Mouse (Mus musculus) liver, adult 2 months (tissue): ENCODE data around the gene Crct1. TPM values are rescaled to one million over a fixed set of nuclear protein-coding genes. Genes with fewer than 3 reads are reported as not detected.

Source experiments
- DNase-seq: peaks from one replicate; pipeline ENCODE4 v3.0.0-alpha.2; 2011; ENCODE audit warnings: low read depth, low spot score; ENCODE audit errors: extremely low read depth
- H3K27ac ChIP-seq: fragments of 200-500 bp; replicated peaks from 2 replicates; pipeline ENCODE4 v1.5.1; 2012; ENCODE audit warnings: low read depth, mild to moderate bottlenecking, control low read depth, inconsistent platforms, low read length; ENCODE audit not compliant: insufficient read depth
- H3K27me3 ChIP-seq: fragments of 200-500 bp; 2 replicates; pipeline ENCODE4 v1.6.1; 2012; ENCODE audit warnings: mild to moderate bottlenecking, moderate library complexity, low read length, inconsistent platforms; ENCODE audit not compliant: control insufficient read depth, insufficient read depth
- H3K36me3 ChIP-seq: fragments of 200-500 bp; 2 replicates; pipeline ENCODE4 v1.6.1; 2012; ENCODE audit warnings: low read length, inconsistent platforms; ENCODE audit not compliant: control insufficient read depth, insufficient read depth
- H3K4me1 ChIP-seq: fragments of 200-500 bp; 2 replicates; pipeline ENCODE4 v1.6.1; 2011; ENCODE audit warnings: low read length; ENCODE audit not compliant: control insufficient read depth, insufficient read depth
- H3K4me3 ChIP-seq: fragments of 200-500 bp; 2 replicates; pipeline ENCODE4 v1.5.1; 2011; ENCODE audit warnings: low read depth, mild to moderate bottlenecking, control low read depth, low read length, moderate library complexity; ENCODE audit not compliant: insufficient read depth
- H3K79me2 ChIP-seq: fragments of 200-500 bp; 2 replicates; pipeline ENCODE4 v1.6.1; 2012; ENCODE audit warnings: inconsistent platforms, mild to moderate bottlenecking, low read length, moderate library complexity; ENCODE audit not compliant: control insufficient read depth, insufficient read depth
- H3K9ac ChIP-seq: fragments of 200-500 bp; 2 replicates; pipeline ENCODE4 v1.6.1; 2012; ENCODE audit warnings: low read depth, mild to moderate bottlenecking, control low read depth, inconsistent platforms, low read length
- CTCF ChIP-seq: fragments of 200-500 bp; IDR thresholded peaks from 2 replicates; pipeline ENCODE4 v1.5.1; 2011; ENCODE audit warnings: low read depth, low read length, control low read depth
- POLR2A ChIP-seq: fragments of 200-500 bp; IDR thresholded peaks from 2 replicates; pipeline ENCODE4 v1.6.1; 2011; ENCODE audit warnings: low read length, control low read depth; ENCODE audit not compliant: insufficient read depth; ENCODE audit errors: extremely low read depth
- WGBS: fragments of 180-500 bp; shearing (Covaris S2); methylation state at CpG from one replicate; pipeline ENCODE4 v1.1.7; 2018; 5-methylcytosine and 5-hydroxymethylcytosine counted together
- polyA plus RNA-seq: library from polyadenylated mRNA; depleted of rRNA; stranded (reverse); fragments of >200 nt; gene quantifications from 2 replicates; pipeline ENCODE4 v1.2.3, GENCODE M21; 2012; rRNA removed
- total RNA-seq: library from RNA; depleted of rRNA; stranded (reverse); fragments of >200 nt; gene quantifications from 2 replicates; pipeline ENCODE4 v1.2.3, GENCODE M21; 2014; rRNA removed

Gene Crct1
- total RNA-seq = not detected in 2 replicates
- polyA plus RNA-seq = not detected in 2 replicates

DNA sequence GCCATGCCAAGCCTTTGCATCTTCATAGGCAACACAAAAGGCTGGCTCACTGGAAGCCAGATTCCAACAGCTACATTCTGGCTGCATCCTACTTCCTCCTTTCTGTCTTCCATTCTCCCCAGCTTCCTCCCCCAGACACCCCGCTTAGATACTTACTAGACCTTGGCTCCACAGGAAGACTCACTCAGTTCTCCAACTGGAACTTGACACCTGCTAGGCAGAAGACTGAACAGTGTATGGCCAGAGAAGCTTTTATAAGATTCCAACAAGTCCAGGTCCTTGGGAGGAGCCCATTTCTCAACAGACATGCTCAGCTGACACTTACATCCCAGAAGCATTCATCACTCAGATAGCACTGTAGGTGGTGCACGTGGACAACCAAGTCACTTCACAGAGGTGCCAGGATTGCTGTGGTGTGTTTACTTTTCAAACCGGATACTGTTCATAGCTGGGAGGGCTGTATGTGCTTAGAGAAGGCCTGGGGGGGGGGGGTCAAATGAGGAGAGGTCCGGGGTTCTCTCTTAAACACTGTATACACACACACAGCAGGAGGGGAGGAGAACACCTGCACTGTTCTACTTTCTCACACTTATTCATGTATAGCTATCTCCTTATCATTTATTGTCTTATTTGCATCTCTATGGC, at the start of gene Crct1:
Gene Crct1 (minus strand): TSS at position 228 of the 645 bp plus-strand sequence.
- Histone ChIP-seq H3K79me2 (no peaks in the 10 kb centered on the region), H3K27me3 (no peaks in the 10 kb centered on the region), H3K4me1 (no peaks in the 10 kb centered on the region), H3K36me3 (no peaks in the 10 kb centered on the region), H3K4me3 (no peak within 1 kb of the TSS), H3K9ac (no peak within 1 kb of the TSS), H3K27ac (no peak within 1 kb of the TSS)
- no peak for DNase-seq
- no peak for TF ChIP-seq POLR2A
- no peak for TF ChIP-seq CTCF
- WGBS = 44% methylated on average over 4 of the region's 4 CpGs

- Histone ChIP-seq H3K4me1 (no peaks in the 10 kb centered on the region), H3K79me2 (no peaks in the 10 kb centered on the region), H3K27ac (no peak overlapping the region), H3K36me3 (no peaks in the 10 kb centered on the region), H3K9ac (no peak overlapping the region), H3K27me3 (no peaks in the 10 kb centered on the region), H3K4me3 (no peak overlapping the region)
- peak; percentile 2 for DNase-seq
- TF ChIP-seq CTCF (no peak; the same call in 1 of the 2 replicates), POLR2A (no peak)
- WGBS = 60% methylated on average over 10 of the region's 10 CpGs
Observed at GRCm38 (mm10) chr3:93052826-93053474, 37.5 kb upstream of the Crct1 start.

DNA sequence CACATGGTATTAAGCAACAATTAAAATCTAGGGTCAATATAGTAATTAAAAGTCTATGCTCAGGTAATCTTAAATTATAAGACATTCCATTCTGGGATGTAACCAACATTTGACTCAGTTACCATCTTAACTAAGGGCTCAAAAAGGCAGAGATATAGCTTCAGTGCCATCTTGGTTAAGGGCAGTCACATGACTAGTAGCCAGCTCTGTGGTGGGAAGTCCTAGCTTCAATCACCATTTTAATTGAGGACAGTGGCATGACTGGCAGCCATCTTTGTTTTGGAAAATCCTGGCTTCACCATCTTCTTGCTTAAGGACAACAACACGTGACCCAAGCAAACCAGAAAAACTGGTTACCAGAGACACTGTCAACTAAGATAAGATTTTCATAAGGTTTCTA, 34.7 kb upstream of the Crct1 start:
- Histone ChIP-seq H3K27ac (no peak overlapping the region), H3K4me1 (no peaks in the 10 kb centered on the region), H3K27me3 (no peaks in the 10 kb centered on the region), H3K4me3 (no peak overlapping the region), H3K79me2 (no peaks in the 10 kb centered on the region), H3K9ac (no peak overlapping the region), H3K36me3 (no peaks in the 10 kb centered on the region)
- 78% methylated on average over 1 of the region's 1 CpGs for WGBS
- no peak for TF ChIP-seq POLR2A
- TF ChIP-seq CTCF = no peak
- no peak for DNase-seq

- Histone ChIP-seq H3K27ac (no peak overlapping the region), H3K4me3 (no peak overlapping the region), H3K4me1 (no peaks in the 10 kb centered on the region), H3K36me3 (no peaks in the 10 kb centered on the region), H3K27me3 (no peaks in the 10 kb centered on the region), H3K9ac (no peak overlapping the region), H3K79me2 (no peaks in the 10 kb centered on the region)
- TF ChIP-seq CTCF (0 out of 2 replicates have a peak, but pooled peaks have one; percentile 27), POLR2A (no peak)
- 39% methylated on average over 5 of the region's 5 CpGs for WGBS
- DNase-seq = peak; percentile 10
Observed at GRCm38 (mm10) chr3:93031450-93031849, 16.0 kb upstream of the Crct1 start.

GRCm38 (mm10) chr3:93025486-93025885, 10.0 kb upstream of the Crct1 start:
- 79% methylated on average over 2 of the region's 2 CpGs for WGBS
- Histone ChIP-seq H3K4me3 (no peak overlapping the region), H3K27me3 (no peaks in the 10 kb centered on the region; the same call in 1 of the 2 replicates), H3K9ac (no peak overlapping the region), H3K4me1 (no peaks in the 10 kb centered on the region), H3K27ac (no peak overlapping the region), H3K79me2 (no peaks in the 10 kb centered on the region), H3K36me3 (no peaks in the 10 kb centered on the region)
- no peak for DNase-seq
- no peak for TF ChIP-seq CTCF
- TF ChIP-seq POLR2A = no peak
